Mouse (Mus musculus): ENCODE results near the gene Rabl3.

Rabl3 gene

DNA sequence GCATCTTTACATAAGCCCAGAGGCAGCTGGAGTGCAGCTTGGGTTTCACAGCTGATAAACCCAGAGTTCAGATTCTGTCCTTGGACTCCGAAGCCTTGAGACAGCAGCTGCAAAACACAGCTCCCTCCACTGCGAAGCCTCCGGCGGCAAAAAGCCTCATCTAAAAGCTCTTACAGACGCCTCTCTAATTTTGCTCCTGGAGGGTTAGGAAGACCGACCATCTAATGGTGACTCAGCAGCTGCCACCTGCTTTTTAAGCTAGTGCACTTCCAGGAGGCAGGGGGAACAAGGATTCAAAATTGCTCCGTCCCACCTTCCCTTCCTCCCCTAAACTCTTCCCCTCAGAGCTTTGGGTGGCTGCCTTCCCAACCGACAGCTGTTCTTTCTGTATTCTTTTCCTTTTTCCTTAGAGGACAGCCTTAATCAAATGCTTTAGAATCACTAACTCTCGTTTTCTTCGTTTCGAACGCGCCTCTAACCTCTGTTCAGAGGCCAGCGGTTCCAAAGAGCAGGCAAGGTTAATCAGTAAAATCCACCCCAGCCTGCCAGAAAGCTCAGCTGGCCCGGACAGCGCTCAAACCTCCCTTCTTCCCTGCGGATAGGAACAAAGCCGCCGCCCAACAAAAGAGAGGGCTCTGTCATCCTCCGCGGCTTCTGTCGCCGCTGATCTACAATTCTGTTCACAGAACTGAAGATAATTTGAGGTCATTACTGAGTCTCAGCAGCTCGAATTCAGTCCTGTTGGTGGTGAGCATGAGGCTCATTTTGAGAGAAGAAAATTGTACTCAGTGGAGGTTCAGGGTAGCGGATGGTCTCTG, 44.7 kb downstream of the Rabl3 start:
- in situ Hi-C loops (cut with MboI; ENCODE audit: unreplicated experiment in 2 of 2): no loop called here

DNA sequence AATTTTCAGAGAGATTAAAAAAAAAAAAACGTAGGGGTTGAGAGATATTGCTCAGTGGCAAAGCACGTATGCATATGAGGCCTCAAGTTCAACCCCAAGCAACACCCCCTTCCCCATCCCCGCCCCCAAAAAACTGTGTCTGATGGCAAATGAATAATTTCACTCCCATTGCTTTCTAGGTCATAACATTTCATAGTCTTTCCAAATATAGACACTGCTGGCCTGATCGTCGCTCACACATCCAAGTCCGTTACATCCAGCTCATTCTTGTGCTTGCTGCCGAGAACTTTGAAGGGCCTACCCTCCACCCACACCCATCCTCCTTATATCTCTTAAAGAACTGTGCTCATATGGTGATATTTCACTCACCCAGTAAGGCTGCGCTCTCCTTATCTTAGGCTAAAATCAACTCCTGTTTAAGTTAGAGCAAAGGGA, 45.5 kb downstream of the Rabl3 start:
- in situ Hi-C loops (cut with MboI; ENCODE audit: unreplicated experiment in 2 of 2): no loop called here

DNA sequence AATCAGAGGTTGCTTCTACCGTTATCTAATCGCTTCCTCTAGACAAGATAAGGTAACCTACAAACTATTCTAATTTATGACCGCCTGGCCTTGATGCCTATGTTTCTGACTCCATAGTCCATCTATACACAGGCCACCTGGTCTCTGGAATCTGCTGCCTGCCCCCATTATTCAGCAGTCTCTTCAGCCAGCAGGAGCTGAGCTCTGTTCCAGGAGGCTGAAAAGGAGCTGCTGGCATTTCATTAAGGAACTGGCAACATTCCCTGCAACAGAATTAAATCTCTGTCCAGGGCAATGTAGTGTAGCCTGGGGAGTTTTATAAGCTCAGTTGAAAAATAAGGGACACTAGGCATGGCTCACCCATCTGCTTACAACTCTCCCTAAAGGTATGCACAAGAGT, 51.2 kb downstream of the Rabl3 start:
- in situ Hi-C loops (cut with MboI; ENCODE audit: unreplicated experiment in 2 of 2): no loop called here

DNA sequence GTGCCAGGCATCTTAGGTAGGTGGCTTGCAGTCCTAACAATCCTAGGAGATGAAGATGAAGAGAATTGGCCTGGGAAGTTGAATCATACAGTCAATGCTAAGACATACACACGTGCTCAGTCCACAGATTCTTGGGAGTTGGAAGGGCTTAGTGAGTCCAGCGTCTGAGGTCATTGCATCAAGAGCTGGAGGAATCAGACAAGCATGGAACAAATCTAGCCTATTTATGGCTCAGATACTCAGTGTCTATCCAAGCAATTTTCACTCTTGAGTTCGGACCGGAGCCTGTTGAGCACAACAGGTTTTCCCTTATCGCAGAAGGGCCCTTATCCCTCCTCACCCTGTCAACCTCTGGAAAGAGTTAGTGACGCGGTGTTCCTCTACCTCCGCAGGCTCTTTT, 51.9 kb downstream of the Rabl3 start:
- in situ Hi-C loops (cut with MboI; ENCODE audit: unreplicated experiment in 2 of 2): no loop called here

DNA sequence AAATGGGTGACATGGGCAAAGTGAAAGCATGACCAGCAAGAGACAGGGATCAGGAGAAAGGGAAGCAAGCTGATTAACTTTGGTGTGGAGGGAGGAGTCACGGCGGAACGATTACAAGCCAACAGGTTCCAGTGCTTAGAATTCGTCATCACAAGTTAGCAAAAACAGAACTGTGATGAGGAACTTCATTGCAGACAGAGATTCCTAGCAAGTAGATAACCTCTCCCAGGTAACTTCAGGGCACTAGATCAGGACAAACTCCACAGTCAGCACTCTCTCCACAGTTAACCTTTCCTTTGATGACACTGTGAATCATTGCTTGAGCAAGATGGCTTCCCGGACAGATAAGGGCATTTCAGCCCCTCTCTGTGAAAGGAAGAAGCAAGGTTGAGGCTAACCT, 57.7 kb downstream of the Rabl3 start:
- in situ Hi-C loops (cut with MboI; ENCODE audit: unreplicated experiment in 2 of 2): no loop called here

DNA sequence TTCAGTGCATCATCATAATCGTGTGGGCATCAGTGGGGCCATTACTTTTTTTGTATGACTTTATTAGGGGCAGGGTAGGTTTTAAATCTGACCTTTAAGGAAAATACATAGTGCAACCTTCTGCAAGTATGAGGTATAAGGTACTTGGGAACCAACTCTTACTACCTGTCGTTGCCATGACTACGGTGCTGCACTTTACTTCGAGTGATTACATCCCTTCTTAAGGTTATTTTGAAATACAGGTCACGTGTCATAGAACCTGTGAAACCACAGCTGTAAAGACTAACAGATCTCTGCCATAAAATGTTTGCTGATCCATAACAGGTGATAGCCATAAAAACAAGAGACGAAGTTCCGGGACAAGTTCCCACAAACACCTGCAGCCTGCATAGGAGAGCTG, 58.8 kb downstream of the Rabl3 start:
- in situ Hi-C loops (cut with MboI; ENCODE audit: unreplicated experiment in 2 of 2): no loop called here

DNA sequence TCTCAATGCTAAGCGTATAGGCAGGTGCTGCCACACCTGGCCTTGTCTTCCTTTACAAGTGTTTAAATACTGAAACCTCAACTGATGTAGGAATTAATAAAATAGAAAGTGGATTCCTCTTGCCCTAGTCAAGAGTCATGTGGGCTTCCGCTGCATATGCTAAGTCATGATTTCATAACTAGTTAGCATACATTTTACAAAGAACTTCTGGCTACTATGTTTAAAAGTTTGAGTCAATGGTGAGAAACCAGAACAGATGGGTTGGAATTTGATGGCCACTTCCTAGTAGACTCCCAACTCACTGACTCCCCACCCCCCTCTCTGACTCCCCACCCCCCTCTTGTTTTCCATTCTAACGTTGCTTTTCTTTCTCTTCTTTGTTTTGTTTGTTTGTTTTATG, 59.6 kb downstream of the Rabl3 start:
- in situ Hi-C loops (cut with MboI; ENCODE audit: unreplicated experiment in 2 of 2): no loop called here

DNA sequence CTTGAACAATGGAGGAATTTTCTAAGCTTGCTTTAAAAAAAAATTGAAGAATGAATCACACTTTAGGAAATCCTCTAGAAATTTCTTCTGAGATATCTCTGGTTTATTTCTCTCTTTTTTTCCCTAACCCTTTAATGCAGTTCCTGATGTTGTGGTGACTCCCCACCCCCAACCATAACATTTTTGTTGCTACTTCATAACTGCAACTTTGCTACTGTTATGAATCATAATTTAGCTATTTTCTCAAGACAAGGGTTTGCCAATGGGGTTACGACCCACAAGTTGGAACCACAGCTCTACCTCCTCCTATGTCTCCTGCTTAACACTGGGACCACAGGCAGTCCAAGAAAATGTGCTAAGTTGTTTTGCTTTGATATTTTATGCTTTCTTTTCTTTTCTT, 63.7 kb downstream of the Rabl3 start:
- in situ Hi-C loops (cut with MboI; ENCODE audit: unreplicated experiment in 2 of 2): no loop called here

DNA sequence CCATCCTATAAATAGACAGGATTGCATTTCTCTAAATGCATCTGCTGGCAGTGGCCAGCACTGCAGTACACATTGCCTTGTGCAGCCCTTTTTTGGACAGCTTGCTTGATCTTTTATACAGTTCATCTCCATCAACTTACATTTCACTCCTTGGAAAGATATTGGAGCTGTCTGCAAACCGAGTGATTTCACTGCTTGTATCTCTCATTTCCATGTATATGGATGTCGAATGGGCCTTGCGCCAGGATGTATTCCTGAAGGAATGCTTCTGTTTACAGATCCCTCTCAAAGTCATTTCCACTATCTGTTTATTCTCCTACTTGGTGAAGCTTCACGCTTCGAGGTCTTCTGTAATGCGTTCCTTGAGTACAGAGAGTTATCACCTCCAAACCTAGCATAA, 64.6 kb downstream of the Rabl3 start:
- in situ Hi-C loops (cut with MboI; ENCODE audit: unreplicated experiment in 2 of 2): no loop called here

DNA sequence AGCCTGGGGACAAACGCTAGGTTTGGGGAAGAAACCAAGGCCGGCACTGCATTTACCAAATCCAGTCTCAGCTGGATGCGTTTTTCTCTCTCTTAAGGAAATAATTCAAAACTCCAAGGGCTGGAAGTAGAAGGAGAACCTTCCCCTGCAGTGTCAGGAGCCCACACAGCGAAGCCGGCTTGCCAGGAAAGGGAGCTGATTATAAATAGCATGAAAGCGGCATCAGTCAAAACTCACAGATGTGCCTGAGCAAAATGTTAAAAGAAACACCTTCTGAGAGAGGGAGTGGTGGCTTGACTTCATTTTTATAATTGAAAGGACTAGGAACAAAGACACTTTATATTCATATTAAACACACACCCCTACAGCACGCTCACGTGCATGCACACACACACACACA, 70.6 kb downstream of the Rabl3 start:
- in situ Hi-C loops (cut with MboI; ENCODE audit: unreplicated experiment in 2 of 2): no loop called here

DNA sequence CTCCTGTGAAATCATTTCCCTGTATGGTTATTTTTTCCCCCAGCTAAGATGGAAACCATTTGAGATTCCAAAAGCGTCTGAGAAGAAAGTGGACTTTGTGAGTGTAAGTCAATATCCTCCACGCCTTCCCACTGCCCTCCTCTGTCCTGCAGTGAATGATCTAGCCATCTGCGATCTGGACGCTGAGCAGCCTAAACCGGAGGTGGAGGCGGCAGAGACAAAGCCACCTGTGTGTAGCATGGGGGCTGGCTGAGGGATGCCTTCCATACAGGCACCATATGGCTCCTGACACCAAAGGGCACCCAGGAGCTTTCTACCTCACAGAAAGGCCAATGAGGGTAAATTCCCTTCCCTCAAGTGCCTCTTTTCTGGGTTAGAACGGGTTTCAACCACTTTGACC, 71.4 kb downstream of the Rabl3 start:
- in situ Hi-C loops (cut with MboI; ENCODE audit: unreplicated experiment in 2 of 2): no loop called here

DNA sequence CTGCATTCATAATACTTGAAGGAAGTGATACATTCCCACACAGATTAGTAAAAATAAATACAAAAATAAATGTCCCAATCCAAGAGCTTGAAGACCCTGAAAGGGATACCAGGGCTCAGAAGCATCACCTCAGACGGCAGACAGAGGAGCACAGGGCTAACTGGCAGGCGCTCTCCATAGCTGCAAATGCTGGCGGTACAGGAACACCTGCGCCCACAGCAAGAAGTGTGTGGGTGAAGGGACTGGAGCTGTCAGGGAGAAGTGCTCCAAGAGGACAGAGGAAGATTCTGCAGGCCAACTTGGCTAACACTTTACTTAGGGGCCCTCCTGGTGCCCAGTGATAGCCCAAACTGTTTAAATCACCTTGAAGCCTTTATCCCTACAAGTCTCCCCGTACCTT, 72.3 kb downstream of the Rabl3 start:
- in situ Hi-C loops (cut with MboI; ENCODE audit: unreplicated experiment in 2 of 2): no loop called here

DNA sequence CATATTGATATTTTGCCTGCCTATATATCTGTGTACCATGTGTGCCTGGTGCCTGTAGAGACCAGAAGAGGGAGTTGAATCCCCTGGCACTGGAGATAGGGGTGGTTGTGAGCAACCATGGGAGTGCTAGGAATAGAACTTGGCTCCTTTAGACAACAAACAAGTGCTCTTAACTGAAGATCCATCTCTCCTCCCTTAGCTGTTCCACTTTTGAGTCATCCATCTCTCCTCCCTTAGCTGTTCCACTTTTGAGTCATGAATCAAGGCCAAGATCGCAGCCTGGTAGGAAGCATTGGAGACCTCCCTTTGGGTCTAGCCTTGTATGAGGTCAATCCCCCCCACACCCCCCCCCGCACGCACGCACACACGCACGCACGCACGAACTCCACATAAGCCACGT, 74.9 kb downstream of the Rabl3 start:
- in situ Hi-C loops (cut with MboI; ENCODE audit: unreplicated experiment in 2 of 2): no loop called here

DNA sequence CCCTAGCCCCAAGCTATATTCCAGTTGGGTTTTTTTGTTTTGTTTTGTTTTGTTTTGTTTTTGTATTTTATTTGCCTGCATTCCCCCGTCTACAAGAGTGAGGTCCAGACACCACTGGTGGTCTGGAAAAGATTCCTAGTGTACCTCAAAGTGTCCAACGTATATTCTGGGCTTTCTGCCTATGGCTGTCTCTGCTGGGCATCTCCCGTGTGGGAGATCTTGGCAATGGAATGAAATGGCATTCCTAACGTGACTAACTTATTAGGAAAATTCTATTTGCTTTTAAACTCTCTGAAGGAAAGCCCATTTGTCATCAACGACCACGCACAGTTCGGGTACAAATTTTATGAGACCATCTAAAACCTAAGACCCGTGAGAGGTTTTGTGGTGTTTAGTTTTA, 75.7 kb downstream of the Rabl3 start:
- in situ Hi-C loops (cut with MboI; ENCODE audit: unreplicated experiment in 2 of 2): no loop called here

DNA sequence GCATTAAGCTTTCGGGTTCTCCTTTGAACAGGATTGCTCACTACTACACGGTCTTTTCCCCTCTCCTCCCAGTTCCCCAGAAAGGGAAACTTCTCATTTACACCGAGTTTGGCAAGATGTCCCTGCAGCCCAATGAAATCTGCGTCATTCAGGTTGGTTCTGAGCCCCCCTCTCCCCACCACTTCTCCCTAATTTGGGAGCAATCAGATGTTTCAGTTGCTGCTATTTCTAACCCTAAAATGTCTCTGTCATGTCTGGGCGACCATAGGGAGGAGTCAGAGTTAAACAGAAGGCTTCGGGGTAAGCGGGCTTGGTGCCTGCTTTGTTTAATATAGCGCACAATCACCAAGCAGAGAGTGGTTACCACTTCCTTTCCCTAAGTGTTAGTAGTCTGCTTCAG, 76.4 kb downstream of the Rabl3 start:
- in situ Hi-C loops (cut with MboI; ENCODE audit: unreplicated experiment in 2 of 2): no loop called here

DNA sequence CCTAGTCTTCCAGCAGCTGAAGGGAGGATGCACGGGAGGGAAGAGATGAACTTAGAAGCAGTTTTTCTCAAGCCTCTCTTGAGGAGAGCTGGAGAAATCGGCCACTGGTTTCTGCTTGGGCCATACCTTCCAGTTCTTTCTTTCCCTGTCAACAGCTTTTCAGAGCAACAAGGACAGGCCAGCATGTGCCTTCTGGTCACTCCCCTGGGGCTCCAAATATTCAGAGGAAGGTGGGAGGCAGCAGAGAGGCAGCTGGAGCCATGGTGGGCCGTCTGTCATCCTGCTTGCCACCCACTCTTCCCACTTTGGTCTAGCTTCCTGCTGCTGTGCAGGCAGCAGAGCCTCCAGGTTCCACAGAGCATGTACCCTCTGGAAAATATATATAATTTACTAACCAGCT, 78.0 kb downstream of the Rabl3 start:
- in situ Hi-C loops (cut with MboI; ENCODE audit: unreplicated experiment in 2 of 2): no loop called here

All from v-Abl transformed pro-B cells (cell line).